Mouse (Mus musculus) brain, embryonic 14.5 days (tissue): ENCODE data around the gene Csmd2.

Experiments
- CTCF ChIP-seq: fragments of 200-500 bp; IDR thresholded peaks from 2 replicates; pipeline ENCODE4 v1.5.1; 2012; ENCODE audit warnings: inconsistent platforms, mild to moderate bottlenecking, moderate library complexity, borderline replicate concordance; ENCODE audit not compliant: insufficient read depth, insufficient read length; ENCODE audit errors: extremely low read depth
- POLR2A ChIP-seq: fragments of 200-500 bp; IDR thresholded peaks from 2 replicates; pipeline ENCODE4 v1.6.1; 2012; ENCODE audit warnings: mild to moderate bottlenecking, inconsistent platforms, borderline replicate concordance; ENCODE audit not compliant: poor library complexity, insufficient read depth, insufficient read length, severe bottlenecking; ENCODE audit errors: extremely low read depth

- TF ChIP-seq CTCF (no peak), POLR2A (no peak)
These were observed 337.9 kb downstream of the Csmd2 start for GRCm38 (mm10) chr4:128325511-128325910.
